Mouse (Mus musculus) heart, postnatal 0 days (tissue): Measurements from ENCODE around the gene Rasgrp2. TPM values are rescaled to one million over a fixed set of nuclear protein-coding genes. Genes with fewer than 3 reads are reported as not detected.

Experiments used
- ATAC-seq: fragments of 200-750 bp; cut with Nextera tagmentation; 2 replicates; pipeline ENCODE4 v1.8.0; 2017; ENCODE audit warnings: low read depth, moderate number of reproducible peaks, moderate library complexity; ENCODE audit not compliant: insufficient read depth
- DNase-seq: peaks from one replicate; pipeline ENCODE4 v3.0.0-alpha.2; 2016; ENCODE audit warnings: low spot score
- H3K27ac ChIP-seq: fragments of 300-500 bp; sonication (generic); 2 replicates; pipeline ENCODE4 v1.5.1; 2014; ENCODE audit warnings: low read depth, mild to moderate bottlenecking
- H3K27me3 ChIP-seq: fragments of 300-500 bp; sonication (generic); 2 replicates; pipeline ENCODE4 v1.6.1; 2014; ENCODE audit warnings: low read length, mixed read lengths; ENCODE audit not compliant: control insufficient read depth, insufficient read depth
- H3K36me3 ChIP-seq: fragments of 300-500 bp; sonication (generic); replicated peaks from 2 replicates; pipeline ENCODE4 v1.6.1; 2014; ENCODE audit warnings: low read length, mixed read lengths; ENCODE audit not compliant: control insufficient read depth, insufficient read depth
- H3K4me1 ChIP-seq: fragments of 300-500 bp; sonication (generic); 2 replicates; pipeline ENCODE4 v1.6.1; 2014; ENCODE audit warnings: antibody characterized with exemption; ENCODE audit not compliant: control insufficient read depth, insufficient read depth
- H3K4me2 ChIP-seq: fragments of 300-500 bp; sonication (generic); 2 replicates; pipeline ENCODE4 v1.6.1; 2014; ENCODE audit warnings: low read depth, mild to moderate bottlenecking, low read length, moderate library complexity
- H3K4me3 ChIP-seq: fragments of 300-500 bp; sonication (generic); 2 replicates; pipeline ENCODE4 v1.5.1; 2014; ENCODE audit warnings: low read depth, low read length
- H3K9ac ChIP-seq: fragments of 300-500 bp; sonication (generic); replicated peaks from 2 replicates; pipeline ENCODE4 v1.6.1; 2014; ENCODE audit warnings: low read depth, low read length, mixed read lengths
- H3K9me3 ChIP-seq: fragments of 300-500 bp; sonication (generic); replicated peaks from 2 replicates; pipeline ENCODE4 v1.6.1; 2016; ENCODE audit warnings: low read length; ENCODE audit not compliant: control insufficient read depth
- CTCF ChIP-seq: IDR thresholded peaks from 2 replicates; pipeline ENCODE4 v1.5.1; 2016; ENCODE audit warnings: antibody characterized with exemption, control low read depth, low read depth
- EP300 ChIP-seq: IDR thresholded peaks from 2 replicates; pipeline ENCODE4 v1.6.1; 2016; ENCODE audit warnings: antibody characterized with exemption, low read depth
- WGBS: fragments of 180-500 bp; shearing (Covaris S2); extraction: QIAGEN DNeasy Blood & Tissue Kit; methylation state at CpG from one replicate; pipeline ENCODE4 v1.1.7; 2014; 5-methylcytosine and 5-hydroxymethylcytosine counted together
- polyA plus RNA-seq: library from polyadenylated mRNA; unstranded; fragments of >200 nt; fragmentation: Nextera tagmentation; extraction: Ambion mirVana; gene quantifications from 2 replicates; pipeline ENCODE4 v1.2.1, GENCODE M21; 2015
- total RNA-seq: library from RNA; depleted of rRNA; stranded (reverse); fragments of >200 nt; gene quantifications from 2 replicates; pipeline ENCODE4 v1.2.3, GENCODE M21; 2014; ENCODE audit warnings: low replicate concordance; rRNA removed

Gene Rasgrp2
- total RNA-seq (25.3 and 55.6 TPM in 2 replicates), polyA plus RNA-seq (46.6 and 55.5 TPM in 2 replicates)

- peaks cover 10% of the 10 kb centered on the region for H3K36me3 ChIP-seq
- peak within 1 kb of the TSS; percentile 71 for H3K4me3 ChIP-seq
- peaks cover 26% of the 10 kb centered on the region for H3K4me1 ChIP-seq
- ATAC-seq = peak; percentile 6; the same call in 1 of the 2 replicates
- peak within 1 kb of the TSS; percentile 61 for H3K27ac ChIP-seq
- TF ChIP-seq CTCF (no peak), EP300 (peak; percentile 69)
- H3K9ac ChIP-seq = peak within 1 kb of the TSS; percentile 73
- no peaks in the 10 kb centered on the region for H3K9me3 ChIP-seq
- no peaks in the 10 kb centered on the region for H3K27me3 ChIP-seq
- peak; percentile 39 for DNase-seq
- 1% methylated on average over 61 of the region's 87 CpGs for WGBS
- peak within 1 kb of the TSS; percentile 99 for H3K4me2 ChIP-seq
Observed at GRCm38 (mm10) chr19:6399285-6400095, at the start of gene Rasgrp2. Rasgrp2 (plus strand) TSS chr19:6399340.

GRCm38 (mm10) chr19:6351431-6352106 is 47.6 kb upstream of the Rasgrp2 start:
- H3K9ac ChIP-seq = no peak overlapping the region
- no peak for TF ChIP-seq EP300
- no peak for TF ChIP-seq CTCF
- 50% methylated on average over 14 of the region's 14 CpGs for WGBS
- peaks cover 13% of the 10 kb centered on the region; the same call in 1 of the 2 replicates for H3K36me3 ChIP-seq
- H3K9me3 ChIP-seq = no peaks in the 10 kb centered on the region
- no peaks in the 10 kb centered on the region for H3K27me3 ChIP-seq
- no peak for DNase-seq
- H3K4me2 ChIP-seq = no peak overlapping the region
- no peak overlapping the region for H3K27ac ChIP-seq
- no peaks in the 10 kb centered on the region for H3K4me1 ChIP-seq
- no peak for ATAC-seq
- H3K4me3 ChIP-seq = no peak overlapping the region

DNA sequence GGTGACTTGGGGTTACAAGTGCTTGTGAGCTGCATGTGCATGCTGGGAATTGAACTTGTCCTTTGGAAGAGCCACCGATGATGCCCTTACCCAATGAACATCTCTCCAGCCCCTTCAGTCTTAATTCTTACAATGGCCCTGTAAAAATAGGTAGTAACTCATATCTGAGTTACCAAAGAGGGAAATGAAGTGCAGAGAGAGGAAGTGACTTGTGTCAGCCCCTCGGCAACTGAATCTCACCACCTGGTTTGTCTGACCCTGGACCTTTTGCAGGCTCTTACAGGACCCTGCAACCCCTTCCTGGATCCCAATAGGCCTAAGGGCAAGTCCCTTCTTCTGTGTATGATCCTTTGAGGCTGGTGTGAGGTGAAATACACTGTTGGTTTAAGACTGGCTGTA is 47.0 kb upstream of the Rasgrp2 start:
- Histone ChIP-seq H3K4me3 (no peak overlapping the region), H3K27me3 (no peaks in the 10 kb centered on the region), H3K9me3 (no peaks in the 10 kb centered on the region), H3K27ac (no peak overlapping the region), H3K9ac (no peak overlapping the region), H3K4me2 (no peak overlapping the region), H3K4me1 (no peaks in the 10 kb centered on the region), H3K36me3 (peaks cover 9% of the 10 kb centered on the region; the same call in 1 of the 2 replicates)
- no peak for ATAC-seq
- TF ChIP-seq CTCF = no peak
- no peak for TF ChIP-seq EP300
- WGBS = 85% methylated on average over 2 of the region's 2 CpGs
- DNase-seq = no peak

DNA sequence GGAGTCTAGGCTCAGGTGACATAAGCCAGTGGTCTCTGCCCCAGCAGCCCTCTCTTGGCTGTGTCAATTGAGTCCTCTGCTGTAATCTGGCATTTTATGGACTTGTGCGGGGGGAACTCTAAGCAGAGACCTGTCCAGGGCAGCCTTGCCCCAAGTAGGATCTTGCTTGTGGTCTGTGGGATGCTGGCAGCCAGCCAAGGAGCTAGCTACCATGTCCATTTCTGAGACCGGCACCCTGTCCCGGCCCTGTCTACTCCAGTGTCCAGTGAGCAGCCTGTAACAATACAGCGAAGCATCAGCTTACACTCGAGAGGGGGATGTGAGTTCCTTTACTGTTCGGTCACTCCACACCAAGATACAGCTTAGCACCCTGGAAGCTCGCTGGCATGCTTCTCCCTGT is 45.1 kb upstream of the Rasgrp2 start:
- no peaks in the 10 kb centered on the region for H3K9me3 ChIP-seq
- no peak for ATAC-seq
- DNase-seq = no peak
- H3K27ac ChIP-seq = no peak overlapping the region
- 62% methylated on average over 7 of the region's 7 CpGs for WGBS
- H3K27me3 ChIP-seq = no peaks in the 10 kb centered on the region
- no peaks in the 10 kb centered on the region for H3K4me1 ChIP-seq
- no peak overlapping the region for H3K4me3 ChIP-seq
- peaks cover 8% of the 10 kb centered on the region; the same call in 1 of the 2 replicates for H3K36me3 ChIP-seq
- TF ChIP-seq CTCF (no peak), EP300 (no peak)
- H3K9ac ChIP-seq = no peak overlapping the region
- no peak overlapping the region for H3K4me2 ChIP-seq

- H3K9me3 ChIP-seq = no peaks in the 10 kb centered on the region
- WGBS = 86% methylated on average over 3 of the region's 3 CpGs
- TF ChIP-seq CTCF (no peak), EP300 (no peak)
- peaks cover 14% of the 10 kb centered on the region for H3K36me3 ChIP-seq
- no peak overlapping the region for H3K4me2 ChIP-seq
- ATAC-seq (no peak), DNase-seq (no peak)
- H3K9ac ChIP-seq = no peak overlapping the region
- no peaks in the 10 kb centered on the region for H3K27me3 ChIP-seq
- H3K4me1 ChIP-seq = peaks cover 18% of the 10 kb centered on the region
- no peak overlapping the region for H3K4me3 ChIP-seq
- H3K27ac ChIP-seq = no peak overlapping the region
Observed at GRCm38 (mm10) chr19:6361291-6361690, 37.8 kb upstream of the Rasgrp2 start.
